Mouse (Mus musculus) embryonic facial prominence, embryonic 11.5 days (tissue): ENCODE measurements around the gene Camkk2. TPM values are rescaled to one million over a fixed set of nuclear protein-coding genes. Genes with fewer than 3 reads are reported as not detected.

Source experiments
- ATAC-seq: fragments of 200-750 bp; cut with Nextera tagmentation; replicated peaks from 2 replicates; pipeline ENCODE4 v1.8.0; 2017; ENCODE audit warnings: low read depth; ENCODE audit not compliant: insufficient number of reproducible peaks, low FRiP score, low TSS enrichment
- DNase-seq: peaks from one replicate; pipeline ENCODE4 v3.0.0-alpha.2; 2015; ENCODE audit warnings: low spot score
- H3K27ac ChIP-seq: fragments of 300-500 bp; sonication (generic); replicated peaks from 2 replicates; pipeline ENCODE4 v1.5.1; 2014; ENCODE audit warnings: mild to moderate bottlenecking, low read depth, low read length, control low read depth
- H3K27me3 ChIP-seq: fragments of 300-500 bp; sonication (generic); 2 replicates; pipeline ENCODE4 v1.6.1; 2014; ENCODE audit warnings: mild to moderate bottlenecking, low read length, moderate library complexity, mixed read lengths; ENCODE audit not compliant: control insufficient read depth, insufficient read depth
- H3K36me3 ChIP-seq: fragments of 300-500 bp; sonication (generic); replicated peaks from 2 replicates; pipeline ENCODE4 v1.6.1; 2014; ENCODE audit warnings: low read depth, mild to moderate bottlenecking, low read length, moderate library complexity, mixed read lengths; ENCODE audit not compliant: control insufficient read depth, insufficient read depth
- H3K4me1 ChIP-seq: fragments of 300-500 bp; sonication (generic); 2 replicates; pipeline ENCODE4 v1.6.1; 2014; ENCODE audit warnings: low read length, mixed read lengths; ENCODE audit not compliant: control insufficient read depth, insufficient read depth
- H3K4me2 ChIP-seq: fragments of 300-500 bp; sonication (generic); 2 replicates; pipeline ENCODE4 v1.6.1; 2014; ENCODE audit warnings: low read depth, mild to moderate bottlenecking, control low read depth, low read length, moderate library complexity
- H3K4me3 ChIP-seq: fragments of 300-500 bp; sonication (generic); 2 replicates; pipeline ENCODE4 v1.5.1; 2014; ENCODE audit warnings: low read depth, low read length, control low read depth
- H3K9ac ChIP-seq: fragments of 300-500 bp; sonication (generic); replicated peaks from 2 replicates; pipeline ENCODE4 v1.6.1; 2014; ENCODE audit warnings: mild to moderate bottlenecking, control low read depth, low read length
- H3K9me3 ChIP-seq: fragments of 300-500 bp; sonication (generic); replicated peaks from 2 replicates; pipeline ENCODE4 v1.6.1; 2016; ENCODE audit warnings: mild to moderate bottlenecking, low read length, inconsistent platforms, mixed read lengths; ENCODE audit not compliant: control insufficient read depth
- WGBS: fragments of 180-500 bp; shearing (Covaris S2); extraction: QIAGEN DNeasy Blood & Tissue Kit; methylation state at CpG from one replicate; pipeline ENCODE4 v1.1.7; 2014; 5-methylcytosine and 5-hydroxymethylcytosine counted together
- polyA plus RNA-seq: library from polyadenylated mRNA; unstranded; fragments of >200 nt; fragmentation: Nextera tagmentation; extraction: Ambion mirVana; gene quantifications from 2 replicates; pipeline ENCODE4 v1.2.1, GENCODE M21; 2014

The Camkk2 gene
- polyA plus RNA-seq, 1 experiment from 2014 or later, result 21.0 TPM

GRCm38 (mm10) chr5:122767283-122767682 lies 11.9 kb downstream of the Camkk2 start:
- Histone ChIP-seq H3K27me3 (no peaks in the 10 kb centered on the region), H3K9me3 (no peaks in the 10 kb centered on the region), H3K4me3 (no peak overlapping the region), H3K27ac (no peak overlapping the region), H3K36me3 (no peaks in the 10 kb centered on the region), H3K4me1 (no peaks in the 10 kb centered on the region), H3K4me2 (no peak overlapping the region), H3K9ac (no peak overlapping the region)
- DNase-seq (no peak), ATAC-seq (no peak)
- 92% methylated on average over 11 of the region's 11 CpGs for WGBS

DNA sequence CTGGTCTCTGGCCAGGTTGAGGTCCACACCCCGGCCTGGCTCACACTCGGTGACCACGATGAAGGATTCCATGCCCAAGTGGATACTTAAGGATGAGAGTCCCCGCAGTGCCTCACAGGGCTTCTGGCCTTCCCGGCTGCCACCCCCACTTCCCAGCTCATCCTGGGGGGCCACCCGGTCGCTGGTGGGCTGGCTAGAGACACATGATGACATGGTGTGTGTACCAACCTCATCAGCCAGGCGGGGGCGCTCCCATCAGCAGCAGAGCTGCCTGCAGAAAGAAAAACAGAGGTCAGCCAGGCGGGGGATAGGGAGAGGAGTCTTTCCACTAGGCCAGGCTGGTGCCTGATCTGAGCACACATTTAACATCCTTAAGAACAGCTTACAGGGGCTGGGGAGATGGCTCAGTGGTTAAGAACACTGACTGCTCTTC lies 15.2 kb downstream of the Camkk2 start:
- no peak overlapping the region for H3K27ac ChIP-seq
- WGBS, result 57% methylated on average over 10 of the region's 10 CpGs
- DNase-seq, result no peak
- H3K9ac ChIP-seq, result no peak overlapping the region
- H3K4me2 ChIP-seq, result no peak overlapping the region
- no peaks in the 10 kb centered on the region for H3K27me3 ChIP-seq
- no peak for ATAC-seq
- H3K36me3 ChIP-seq, result no peaks in the 10 kb centered on the region
- no peak overlapping the region for H3K4me3 ChIP-seq
- H3K9me3 ChIP-seq, result no peaks in the 10 kb centered on the region
- H3K4me1 ChIP-seq, result no peaks in the 10 kb centered on the region

- Histone ChIP-seq H3K9ac (no peak overlapping the region), H3K9me3 (no peaks in the 10 kb centered on the region), H3K4me3 (no peak overlapping the region), H3K27ac (no peak overlapping the region), H3K36me3 (no peaks in the 10 kb centered on the region), H3K27me3 (no peaks in the 10 kb centered on the region), H3K4me1 (no peaks in the 10 kb centered on the region), H3K4me2 (no peak overlapping the region)
- ATAC-seq, result no peak; the same call in 1 of the 2 replicates
- WGBS, result 83% methylated on average over 27 of the region's 29 CpGs
- DNase-seq, result no peak
Measured at GRCm38 (mm10) chr5:122763271-122764031, 15.8 kb downstream of the Camkk2 start.

- Histone ChIP-seq H3K9me3 (no peaks in the 10 kb centered on the region), H3K27ac (no peak overlapping the region), H3K4me3 (no peak overlapping the region), H3K4me1 (no peaks in the 10 kb centered on the region), H3K27me3 (no peaks in the 10 kb centered on the region), H3K9ac (no peak overlapping the region), H3K36me3 (peaks cover 3% of the 10 kb centered on the region; the same call in 1 of the 2 replicates), H3K4me2 (no peak overlapping the region)
- 89% methylated on average over 7 of the region's 7 CpGs for WGBS
- ATAC-seq (no peak), DNase-seq (no peak)
Measured at GRCm38 (mm10) chr5:122756680-122757079, 22.5 kb downstream of the Camkk2 start.

DNA sequence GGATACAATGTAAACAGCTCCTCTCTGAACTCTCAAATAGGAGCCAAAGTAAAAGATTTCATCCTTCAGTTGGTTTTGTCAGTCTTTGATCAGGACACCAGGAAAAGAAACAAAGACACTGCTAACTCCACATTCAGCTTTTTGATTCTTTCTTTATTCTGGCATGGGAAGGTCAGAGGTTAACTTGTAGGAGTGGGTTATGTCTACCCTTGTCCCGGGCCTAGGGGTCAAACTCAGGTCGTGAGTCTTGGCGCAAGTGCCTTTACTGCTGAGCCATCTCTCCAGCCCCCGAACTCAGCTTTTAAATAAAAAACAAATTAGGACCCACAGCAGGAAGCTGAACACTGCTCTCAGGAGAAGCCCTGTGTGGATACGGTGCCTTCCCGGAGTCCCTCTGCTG lies 23.1 kb downstream of the Camkk2 start:
- no peaks in the 10 kb centered on the region for H3K9me3 ChIP-seq
- no peak for DNase-seq
- 69% methylated on average over 6 of the region's 6 CpGs for WGBS
- H3K36me3 ChIP-seq, result peaks cover 3% of the 10 kb centered on the region; the same call in 1 of the 2 replicates
- H3K4me2 ChIP-seq, result no peak overlapping the region
- H3K4me1 ChIP-seq, result no peaks in the 10 kb centered on the region
- H3K27ac ChIP-seq, result no peak overlapping the region
- no peak overlapping the region for H3K9ac ChIP-seq
- no peak overlapping the region for H3K4me3 ChIP-seq
- no peaks in the 10 kb centered on the region for H3K27me3 ChIP-seq
- no peak for ATAC-seq

GRCm38 (mm10) chr5:122755620-122756019 lies 23.6 kb downstream of the Camkk2 start:
- Histone ChIP-seq H3K9ac (no peak overlapping the region), H3K4me2 (no peak overlapping the region), H3K4me1 (no peaks in the 10 kb centered on the region), H3K4me3 (no peak overlapping the region), H3K27me3 (no peaks in the 10 kb centered on the region), H3K27ac (no peak overlapping the region), H3K9me3 (no peaks in the 10 kb centered on the region), H3K36me3 (peaks cover 3% of the 10 kb centered on the region; the same call in 1 of the 2 replicates)
- WGBS, result 97% methylated on average over 4 of the region's 4 CpGs
- ATAC-seq, result no peak
- no peak for DNase-seq

DNA sequence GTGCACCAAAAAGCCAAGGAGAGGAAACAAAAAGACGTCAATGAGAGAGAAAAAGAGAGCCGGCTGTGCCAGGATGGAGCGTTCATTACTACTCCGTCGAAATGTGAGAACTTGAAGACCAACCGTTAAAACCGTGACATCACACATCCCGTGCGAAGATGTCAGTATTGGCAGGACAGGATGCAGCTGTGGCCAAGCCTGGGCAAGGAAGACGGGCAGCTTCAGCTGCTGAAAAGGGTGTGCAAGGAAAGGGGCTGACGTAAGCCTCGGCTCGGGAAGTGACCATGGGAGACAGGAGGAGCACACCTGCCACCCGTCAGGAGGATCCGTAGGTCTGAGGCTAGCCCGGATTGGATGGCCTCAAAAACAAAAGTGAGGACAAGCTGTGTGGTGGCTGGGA lies 24.7 kb downstream of the Camkk2 start:
- WGBS, result 86% methylated on average over 16 of the region's 16 CpGs
- ATAC-seq (no peak), DNase-seq (no peak)
- Histone ChIP-seq H3K4me2 (no peak overlapping the region), H3K4me3 (no peak overlapping the region), H3K36me3 (peaks cover 3% of the 10 kb centered on the region; the same call in 1 of the 2 replicates), H3K4me1 (no peaks in the 10 kb centered on the region), H3K9ac (no peak overlapping the region), H3K27ac (no peak overlapping the region), H3K27me3 (no peaks in the 10 kb centered on the region), H3K9me3 (no peaks in the 10 kb centered on the region)

GRCm38 (mm10) chr5:122747950-122748349 lies 31.3 kb downstream of the Camkk2 start:
- H3K36me3 ChIP-seq, result peaks cover 4% of the 10 kb centered on the region
- DNase-seq, result no peak
- no peak overlapping the region for H3K4me2 ChIP-seq
- WGBS, result 74% methylated on average over 7 of the region's 7 CpGs
- H3K9ac ChIP-seq, result no peak overlapping the region
- H3K27ac ChIP-seq, result no peak overlapping the region
- H3K9me3 ChIP-seq, result no peaks in the 10 kb centered on the region
- H3K4me3 ChIP-seq, result no peak overlapping the region
- ATAC-seq, result no peak
- no peaks in the 10 kb centered on the region for H3K4me1 ChIP-seq
- no peaks in the 10 kb centered on the region for H3K27me3 ChIP-seq
